Mouse (Mus musculus) embryonic facial prominence, embryonic 13.5 days (tissue): ENCODE measurements around the gene Olfr370. TPM values are rescaled to one million over a fixed set of nuclear protein-coding genes. Genes with fewer than 3 reads are reported as not detected.
"Not testable (repeated sequence)": the region's sequence is repeated elsewhere in the genome, so short reads cannot be mapped to it uniquely, and the experiment has no call there.

Source experiments
- ATAC-seq: fragments of 200-750 bp; cut with Nextera tagmentation; 2 replicates; pipeline ENCODE4 v1.8.0; 2017; ENCODE audit warnings: low read depth; ENCODE audit not compliant: insufficient number of reproducible peaks, insufficient read depth, low FRiP score, low TSS enrichment
- H3K27ac ChIP-seq: fragments of 300-500 bp; sonication (generic); 2 replicates; pipeline ENCODE4 v1.5.1; 2015; ENCODE audit warnings: moderate library complexity, mild to moderate bottlenecking, inconsistent platforms
- H3K27me3 ChIP-seq: fragments of 300-500 bp; sonication (generic); 2 replicates; pipeline ENCODE4 v1.6.1; 2015; ENCODE audit warnings: mild to moderate bottlenecking, inconsistent platforms
- H3K36me3 ChIP-seq: fragments of 300-500 bp; sonication (generic); 2 replicates; pipeline ENCODE4 v1.6.1; 2015; ENCODE audit warnings: mild to moderate bottlenecking, inconsistent platforms
- H3K4me1 ChIP-seq: fragments of 300-500 bp; sonication (generic); 2 replicates; pipeline ENCODE4 v1.6.1; 2015; ENCODE audit warnings: inconsistent platforms
- H3K4me2 ChIP-seq: fragments of 300-500 bp; sonication (generic); 2 replicates; pipeline ENCODE4 v1.6.1; 2015; ENCODE audit warnings: moderate library complexity, mild to moderate bottlenecking, inconsistent platforms
- H3K4me3 ChIP-seq: fragments of 300-500 bp; sonication (generic); 2 replicates; pipeline ENCODE4 v1.5.1; 2015; ENCODE audit warnings: mild to moderate bottlenecking, inconsistent platforms
- H3K9ac ChIP-seq: fragments of 300-500 bp; sonication (generic); 2 replicates; pipeline ENCODE4 v1.6.1; 2015; ENCODE audit warnings: mild to moderate bottlenecking, inconsistent platforms
- H3K9me3 ChIP-seq: fragments of 300-500 bp; sonication (generic); 2 replicates; pipeline ENCODE4 v1.6.1; 2016; ENCODE audit warnings: inconsistent platforms
- WGBS: fragments of 180-500 bp; shearing (Covaris S2); methylation state at CpG from one replicate; pipeline ENCODE4 v1.1.7; 2015; ENCODE audit warnings: mixed read lengths; 5-methylcytosine and 5-hydroxymethylcytosine counted together
- polyA plus RNA-seq: library from polyadenylated mRNA; unstranded; fragments of >200 nt; fragmentation: Nextera tagmentation; extraction: Ambion mirVana; gene quantifications from 2 replicates; pipeline ENCODE4 v1.2.1, GENCODE M21; 2015

Olfr370 gene
- 0.23 TPM in 1 of 2 replicates, not detected in the other for polyA plus RNA-seq

- Histone ChIP-seq H3K27me3 (no peaks in the 10 kb centered on the region), H3K4me1 (no peaks in the 10 kb centered on the region), H3K9ac (no peak within 1 kb of the TSS), H3K9me3 (no peaks in the 10 kb centered on the region), H3K27ac (no peak within 1 kb of the TSS), H3K4me2 (no peak within 1 kb of the TSS), H3K4me3 (no peak within 1 kb of the TSS), H3K36me3 (no peaks in the 10 kb centered on the region)
- no peak for ATAC-seq
- WGBS, result 79% methylated on average over 3 of the region's 3 CpGs
Measured at GRCm38 (mm10) chr8:83535736-83536135, at the start of gene Olfr370. Gene Olfr370 (plus strand): TSS chr8:83535780.

DNA sequence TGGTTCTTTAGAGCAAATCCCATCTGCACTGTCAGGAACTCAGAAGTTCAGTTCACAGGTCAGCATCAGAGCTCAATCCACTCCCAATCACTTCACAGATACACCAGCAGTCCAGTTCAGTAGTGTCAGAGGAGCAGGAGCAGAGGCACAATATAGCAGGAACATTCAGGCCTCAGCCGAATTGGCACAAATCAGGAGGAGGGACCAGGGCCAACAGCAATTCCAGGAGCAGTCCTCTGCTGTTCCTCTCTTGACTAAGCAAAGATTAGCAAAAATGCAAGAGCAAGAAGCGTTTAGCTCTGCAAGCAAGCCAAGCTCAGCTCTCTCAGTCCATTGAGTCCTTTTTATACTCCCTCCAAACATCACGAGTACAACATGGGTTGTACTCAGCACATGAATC is 23.9 kb upstream of the Olfr370 start:
- Histone ChIP-seq H3K4me2 (no peak overlapping the region), H3K4me1 (no peaks in the 10 kb centered on the region), H3K27ac (no peak overlapping the region), H3K9me3 (0 out of 2 replicates have a peak, but pooled peaks cover 2% of the 10 kb centered on the region), H3K4me3 (no peak overlapping the region), H3K27me3 (no peaks in the 10 kb centered on the region), H3K36me3 (no peaks in the 10 kb centered on the region), H3K9ac (no peak overlapping the region)
- WGBS, result 88% methylated on average over 3 of the region's 3 CpGs
- ATAC-seq, result no peak

DNA sequence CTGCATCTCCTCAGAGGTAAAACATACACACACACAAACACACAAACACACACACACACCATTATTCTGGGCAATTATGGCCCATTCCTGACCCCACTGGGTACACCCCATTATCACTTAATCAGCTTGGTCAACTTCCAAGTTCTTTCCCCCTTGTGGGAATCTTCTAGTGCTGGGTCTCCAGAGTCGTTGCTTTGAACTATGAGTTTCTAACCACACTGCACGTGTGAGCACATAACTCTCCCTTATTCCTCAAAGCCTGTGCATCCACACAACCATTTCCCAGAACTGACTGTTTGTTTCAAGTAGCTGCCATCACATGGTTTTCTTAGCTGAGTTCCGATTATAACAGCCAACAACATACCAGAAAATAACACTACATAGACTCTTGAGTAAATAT is 15.1 kb upstream of the Olfr370 start:
- Histone ChIP-seq H3K27me3 (no peaks in the 10 kb centered on the region), H3K27ac (no peak overlapping the region), H3K9me3 (peaks cover 7% of the 10 kb centered on the region; the same call in 1 of the 2 replicates), H3K4me3 (no peak overlapping the region), H3K4me1 (no peaks in the 10 kb centered on the region), H3K36me3 (no peaks in the 10 kb centered on the region), H3K4me2 (no peak overlapping the region), H3K9ac (no peak overlapping the region)
- WGBS, result 71% methylated on average over 3 of the region's 3 CpGs
- no peak for ATAC-seq

- H3K4me3 ChIP-seq, H3K4me2 ChIP-seq, ATAC-seq, H3K4me1 ChIP-seq, H3K27ac ChIP-seq, H3K36me3 ChIP-seq, H3K9ac ChIP-seq, H3K9me3 ChIP-seq, H3K27me3 ChIP-seq: not testable (repeated sequence)
- WGBS, result 70% methylated on average over 3 of the region's 3 CpGs
Measured at GRCm38 (mm10) chr8:83520907-83521306, 14.7 kb upstream of the Olfr370 start.

GRCm38 (mm10) chr8:83521310-83521709 is 14.3 kb upstream of the Olfr370 start:
- H3K9ac ChIP-seq, result no peak overlapping the region
- ATAC-seq, result no peak
- peaks cover 7% of the 10 kb centered on the region; the same call in 1 of the 2 replicates for H3K9me3 ChIP-seq
- no peaks in the 10 kb centered on the region for H3K36me3 ChIP-seq
- no peak overlapping the region for H3K4me3 ChIP-seq
- H3K4me2 ChIP-seq, result no peak overlapping the region
- no peak overlapping the region for H3K27ac ChIP-seq
- 22% methylated on average over 1 of the region's 1 CpGs for WGBS
- no peaks in the 10 kb centered on the region for H3K4me1 ChIP-seq
- no peaks in the 10 kb centered on the region for H3K27me3 ChIP-seq

- Histone ChIP-seq H3K9me3 (no peaks in the 10 kb centered on the region), H3K9ac (no peak overlapping the region), H3K36me3 (no peaks in the 10 kb centered on the region), H3K27me3 (no peaks in the 10 kb centered on the region), H3K27ac (no peak overlapping the region), H3K4me2 (no peak overlapping the region), H3K4me1 (no peaks in the 10 kb centered on the region), H3K4me3 (no peak overlapping the region)
- 82% methylated on average over 2 of the region's 2 CpGs for WGBS
- no peak for ATAC-seq
Measured at GRCm38 (mm10) chr8:83534802-83535201, 778 bp upstream of the Olfr370 start.

DNA sequence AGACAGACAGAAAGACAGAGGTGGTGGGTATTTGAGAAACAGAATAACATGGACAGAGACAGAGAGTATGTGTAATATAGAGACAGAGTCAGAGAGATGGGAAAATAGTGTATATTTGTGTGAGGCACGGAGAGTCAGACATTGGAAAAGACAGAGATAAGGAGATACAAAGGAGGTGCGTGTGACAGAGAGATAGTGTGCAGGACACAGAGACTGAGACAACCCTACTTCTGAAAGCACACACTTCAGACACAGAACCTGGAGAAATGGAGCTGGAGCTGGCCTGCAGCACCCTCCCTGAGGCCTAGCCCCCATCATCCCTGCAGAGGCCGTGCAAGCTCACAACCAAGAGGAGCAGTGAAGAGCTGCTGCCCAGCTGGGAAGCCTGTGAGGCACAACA is 27.1 kb downstream of the Olfr370 start:
- Histone ChIP-seq H3K36me3 (no peaks in the 10 kb centered on the region), H3K4me1 (peaks cover 6% of the 10 kb centered on the region), H3K27ac (no peak overlapping the region), H3K4me2 (no peak overlapping the region), H3K4me3 (no peak overlapping the region), H3K9me3 (no peaks in the 10 kb centered on the region), H3K27me3 (no peaks in the 10 kb centered on the region), H3K9ac (no peak overlapping the region)
- ATAC-seq, result no peak
- WGBS, result 80% methylated on average over 3 of the region's 3 CpGs

DNA sequence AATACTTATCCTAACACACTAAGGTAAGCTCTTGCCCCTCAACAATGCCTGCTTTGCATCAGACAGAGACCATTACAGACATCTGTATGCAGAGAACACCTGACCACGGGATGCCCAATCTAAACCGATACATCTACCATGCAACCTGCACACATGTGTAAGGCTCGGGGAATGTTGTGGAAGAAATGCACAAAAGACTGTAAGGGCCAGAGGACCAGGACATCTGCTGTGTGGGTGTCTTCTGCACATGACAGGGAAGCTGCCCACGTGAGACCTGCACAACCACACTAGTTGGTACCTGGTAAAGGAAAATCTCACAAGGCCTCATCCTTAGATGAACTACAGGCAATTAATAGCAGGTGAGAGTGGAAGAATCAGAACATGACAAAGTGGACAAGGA is 27.7 kb downstream of the Olfr370 start:
- H3K4me1 ChIP-seq, result peaks cover 12% of the 10 kb centered on the region
- no peak overlapping the region for H3K9ac ChIP-seq
- no peaks in the 10 kb centered on the region for H3K9me3 ChIP-seq
- no peaks in the 10 kb centered on the region for H3K27me3 ChIP-seq
- no peak overlapping the region for H3K4me2 ChIP-seq
- no peak for ATAC-seq
- H3K27ac ChIP-seq, result no peak overlapping the region
- no peaks in the 10 kb centered on the region for H3K36me3 ChIP-seq
- H3K4me3 ChIP-seq, result no peak overlapping the region
- WGBS, result 72% methylated on average over 4 of the region's 4 CpGs

- Histone ChIP-seq H3K9ac (no peak overlapping the region), H3K27me3 (no peaks in the 10 kb centered on the region)
- 75% methylated on average over 9 of the region's 9 CpGs for whole genome bisulfite sequencing
Measured at GRCm38 (mm10) chr8:83565731-83566375, 30.3 kb downstream of the Olfr370 start.

DNA sequence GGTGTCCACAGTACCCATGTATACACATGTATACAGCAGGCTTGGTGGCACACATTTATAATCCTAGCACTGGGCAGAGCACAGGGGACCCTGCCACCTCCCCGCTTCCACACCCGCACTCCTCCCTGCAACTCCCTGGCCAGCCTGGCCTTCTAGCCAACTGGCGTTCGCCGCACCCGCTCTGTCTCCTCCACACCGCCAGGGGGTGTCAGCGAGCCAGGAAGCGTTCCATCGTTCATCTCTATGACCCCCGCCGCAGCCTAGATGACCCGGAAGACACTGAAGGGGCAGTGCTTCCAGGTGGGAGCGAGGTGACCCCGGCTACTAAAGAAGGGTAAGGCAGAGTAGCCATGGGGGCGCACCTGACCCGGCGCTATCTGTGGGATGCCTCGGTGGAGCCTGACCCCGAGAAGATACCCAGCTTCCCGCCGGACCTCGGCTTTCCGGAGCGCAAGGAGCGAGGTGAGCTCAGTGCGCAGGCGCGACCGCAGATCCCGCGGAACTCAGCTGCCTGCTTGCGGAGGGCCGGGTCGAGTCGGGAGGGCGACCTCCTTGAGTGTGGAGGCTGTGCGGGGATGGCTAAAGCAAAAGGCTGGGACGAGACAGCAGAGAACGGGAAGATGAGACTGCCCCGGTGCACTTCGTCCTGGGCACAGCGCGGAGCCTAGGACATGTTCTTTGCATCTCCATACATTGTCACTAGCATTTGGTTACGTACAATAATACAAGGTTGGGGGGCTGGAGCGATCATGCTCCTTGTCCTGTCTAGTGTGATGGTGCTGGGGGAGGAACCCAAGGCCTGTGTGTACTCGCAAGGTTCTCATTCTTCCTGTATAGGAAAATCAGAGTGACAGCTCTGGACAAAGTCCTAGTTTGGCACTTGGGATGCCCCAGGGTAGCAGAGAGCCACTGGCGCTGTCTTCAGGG is 31.2 kb downstream of the Olfr370 start, which contains the start of gene Ndufb7:
Gene Ndufb7 (plus strand): TSS at position 203 of the 927 bp plus-strand sequence.
- H3K27me3 ChIP-seq, result no peaks in the 10 kb centered on the region
- no peaks in the 10 kb centered on the region for H3K9me3 ChIP-seq
- H3K4me1 ChIP-seq, result peaks cover 13% of the 10 kb centered on the region
- H3K4me3 ChIP-seq, result peak within 1 kb of the TSS; percentile 79
- WGBS, result under 1% methylated on average over 48 of the region's 48 CpGs
- ATAC-seq, result peak; percentile 69
- H3K27ac ChIP-seq, result peak within 1 kb of the TSS; percentile 73
- H3K4me2 ChIP-seq, result peak within 1 kb of the TSS; percentile 93
- peaks cover 23% of the 10 kb centered on the region for H3K36me3 ChIP-seq
- peak within 1 kb of the TSS; percentile 84 for H3K9ac ChIP-seq

More at GRCm38 (mm10) chr8:83565731-83566375, 30.3 kb downstream of the Olfr370 start:
- 0 out of 2 replicates have a peak overlapping the region, but pooled peaks have one; percentile 79 for H3K4me3 ChIP-seq
- H3K27ac ChIP-seq, result no peak overlapping the region
- H3K36me3 ChIP-seq, result peaks cover 15% of the 10 kb centered on the region
- H3K4me1 ChIP-seq, result peaks cover 13% of the 10 kb centered on the region
- no peaks in the 10 kb centered on the region for H3K9me3 ChIP-seq
- peak overlapping the region; percentile 93 for H3K4me2 ChIP-seq
- ATAC-seq, result no peak

- 50% methylated on average over 3 of the region's 3 CpGs for WGBS
- peak overlapping the region; percentile 84 for H3K9ac ChIP-seq
- peak overlapping the region; percentile 93 for H3K4me2 ChIP-seq
- peaks cover 32% of the 10 kb centered on the region for H3K36me3 ChIP-seq
- no peaks in the 10 kb centered on the region for H3K9me3 ChIP-seq
- H3K27me3 ChIP-seq, result no peaks in the 10 kb centered on the region
- peak overlapping the region; percentile 79 for H3K4me3 ChIP-seq
- ATAC-seq, result no peak
- H3K4me1 ChIP-seq, result peaks cover 13% of the 10 kb centered on the region
- H3K27ac ChIP-seq, result no peak overlapping the region
Measured at GRCm38 (mm10) chr8:83567668-83568067, 32.1 kb downstream of the Olfr370 start.
